Mouse (Mus musculus): ENCODE measurements around the gene Rnf10. TPM values are rescaled to one million over a fixed set of nuclear protein-coding genes. Genes with fewer than 3 reads are reported as not detected.

Rnf10 gene
- polyA plus RNA-seq, 1 experiment from 2014 or later: 64.9 TPM

- H3K9ac ChIP-seq (ENCODE audit: low read depth, low read length): no peak overlapping the region
- no peak overlapping the region for H3K27ac ChIP-seq (ENCODE audit: low read depth, low read length)
- H3K27me3 ChIP-seq (replicated peaks; ENCODE audit: control insufficient read depth, insufficient read depth, low read length): no peaks in the 10 kb centered on the region
- H3K36me3 ChIP-seq (ENCODE audit: control insufficient read depth, insufficient read depth): peaks cover 10% of the 10 kb centered on the region; the same call in 1 of the 2 replicates
- ATAC-seq: no peak
- H3K4me3 ChIP-seq (ENCODE audit: low read depth, low read length): no peak overlapping the region
- TF ChIP-seq CTCF (IDR thresholded peaks at IDR 0.05; ENCODE audit: low read depth): no peak
- H3K4me2 ChIP-seq (replicated peaks; ENCODE audit: low read depth): no peak overlapping the region
- WGBS: 88% methylated on average over 5 of the region's 5 CpGs
- H3K4me1 ChIP-seq (replicated peaks; ENCODE audit: control insufficient read depth, insufficient read depth, low read length): 0 out of 2 replicates have a peak, but pooled peaks cover 6% of the 10 kb centered on the region
- no peaks in the 10 kb centered on the region for H3K9me3 ChIP-seq (ENCODE audit: control insufficient read depth)
These were observed 6.4 kb downstream of the Rnf10 start for GRCm38 (mm10) chr5:115266340-115266739.

- WGBS: 69% methylated on average over 14 of the region's 14 CpGs
- TF ChIP-seq CTCF (IDR thresholded peaks at IDR 0.05; ENCODE audit: low read depth): no peak
- no peaks in the 10 kb centered on the region for H3K27me3 ChIP-seq (replicated peaks; ENCODE audit: control insufficient read depth, insufficient read depth, low read length)
- no peak for ATAC-seq
- peaks cover 34% of the 10 kb centered on the region for H3K36me3 ChIP-seq (ENCODE audit: control insufficient read depth, insufficient read depth)
- no peak overlapping the region for H3K4me3 ChIP-seq (ENCODE audit: low read depth, low read length)
- H3K9me3 ChIP-seq (ENCODE audit: control insufficient read depth): no peaks in the 10 kb centered on the region
- H3K9ac ChIP-seq (ENCODE audit: low read depth, low read length): no peak overlapping the region
- H3K27ac ChIP-seq (ENCODE audit: low read depth, low read length): no peak overlapping the region
- H3K4me2 ChIP-seq (replicated peaks; ENCODE audit: low read depth): no peak overlapping the region
- no peaks in the 10 kb centered on the region for H3K4me1 ChIP-seq (replicated peaks; ENCODE audit: control insufficient read depth, insufficient read depth, low read length)
These were observed 10.0 kb downstream of the Rnf10 start for GRCm38 (mm10) chr5:115262502-115263291.

GRCm38 (mm10) chr5:115261880-115262279 lies 10.8 kb downstream of the Rnf10 start:
- ATAC-seq: no peak
- H3K36me3 ChIP-seq (ENCODE audit: control insufficient read depth, insufficient read depth): peaks cover 42% of the 10 kb centered on the region
- H3K9ac ChIP-seq (ENCODE audit: low read depth, low read length): no peak overlapping the region
- WGBS: 33% methylated on average over 1 of the region's 1 CpGs
- H3K4me3 ChIP-seq (ENCODE audit: low read depth, low read length): no peak overlapping the region
- H3K27me3 ChIP-seq (replicated peaks; ENCODE audit: control insufficient read depth, insufficient read depth, low read length): no peaks in the 10 kb centered on the region
- no peaks in the 10 kb centered on the region for H3K9me3 ChIP-seq (ENCODE audit: control insufficient read depth)
- H3K27ac ChIP-seq (ENCODE audit: low read depth, low read length): no peak overlapping the region
- no peaks in the 10 kb centered on the region for H3K4me1 ChIP-seq (replicated peaks; ENCODE audit: control insufficient read depth, insufficient read depth, low read length)
- no peak for TF ChIP-seq CTCF (IDR thresholded peaks at IDR 0.05; ENCODE audit: low read depth)
- H3K4me2 ChIP-seq (replicated peaks; ENCODE audit: low read depth): no peak overlapping the region

GRCm38 (mm10) chr5:115261141-115261540 lies 11.6 kb downstream of the Rnf10 start:
- 87% methylated on average over 8 of the region's 8 CpGs for WGBS
- Histone ChIP-seq H3K27ac (ENCODE audit: low read depth, low read length) (no peak overlapping the region), H3K9me3 (ENCODE audit: control insufficient read depth) (no peaks in the 10 kb centered on the region), H3K4me1 (replicated peaks; ENCODE audit: control insufficient read depth, insufficient read depth, low read length) (no peaks in the 10 kb centered on the region), H3K4me3 (ENCODE audit: low read depth, low read length) (no peak overlapping the region), H3K27me3 (replicated peaks; ENCODE audit: control insufficient read depth, insufficient read depth, low read length) (no peaks in the 10 kb centered on the region), H3K36me3 (ENCODE audit: control insufficient read depth, insufficient read depth) (peaks cover 45% of the 10 kb centered on the region), H3K9ac (ENCODE audit: low read depth, low read length) (no peak overlapping the region), H3K4me2 (replicated peaks; ENCODE audit: low read depth) (no peak overlapping the region)
- no peak for TF ChIP-seq CTCF (IDR thresholded peaks at IDR 0.05; ENCODE audit: low read depth)
- ATAC-seq: no peak

GRCm38 (mm10) chr5:115260356-115260755 lies 12.3 kb downstream of the Rnf10 start:
- no peaks in the 10 kb centered on the region for H3K9me3 ChIP-seq (ENCODE audit: control insufficient read depth)
- H3K36me3 ChIP-seq (ENCODE audit: control insufficient read depth, insufficient read depth): peaks cover 50% of the 10 kb centered on the region
- no peak overlapping the region for H3K4me3 ChIP-seq (ENCODE audit: low read depth, low read length)
- no peak for TF ChIP-seq CTCF (IDR thresholded peaks at IDR 0.05; ENCODE audit: low read depth)
- no peak overlapping the region for H3K9ac ChIP-seq (ENCODE audit: low read depth, low read length)
- H3K4me1 ChIP-seq (replicated peaks; ENCODE audit: control insufficient read depth, insufficient read depth, low read length): no peaks in the 10 kb centered on the region
- H3K27ac ChIP-seq (ENCODE audit: low read depth, low read length): no peak overlapping the region
- 74% methylated on average over 6 of the region's 6 CpGs for WGBS
- H3K4me2 ChIP-seq (replicated peaks; ENCODE audit: low read depth): no peak overlapping the region
- no peaks in the 10 kb centered on the region for H3K27me3 ChIP-seq (replicated peaks; ENCODE audit: control insufficient read depth, insufficient read depth, low read length)
- ATAC-seq: no peak

GRCm38 (mm10) chr5:115256909-115257546 lies 15.7 kb downstream of the Rnf10 start:
- Histone ChIP-seq H3K4me2 (replicated peaks; ENCODE audit: low read depth) (no peak overlapping the region), H3K4me1 (replicated peaks; ENCODE audit: control insufficient read depth, insufficient read depth, low read length) (no peaks in the 10 kb centered on the region), H3K4me3 (ENCODE audit: low read depth, low read length) (no peak overlapping the region), H3K27ac (ENCODE audit: low read depth, low read length) (peak overlapping the region; percentile 15; the same call in 1 of the 2 replicates), H3K9ac (ENCODE audit: low read depth, low read length) (no peak overlapping the region), H3K9me3 (ENCODE audit: control insufficient read depth) (no peaks in the 10 kb centered on the region), H3K36me3 (ENCODE audit: control insufficient read depth, insufficient read depth) (peaks cover 54% of the 10 kb centered on the region), H3K27me3 (replicated peaks; ENCODE audit: control insufficient read depth, insufficient read depth, low read length) (no peaks in the 10 kb centered on the region)
- ATAC-seq: peak; percentile 31; the same call in 1 of the 2 replicates
- WGBS: 62% methylated on average over 10 of the region's 10 CpGs
- TF ChIP-seq CTCF (IDR thresholded peaks at IDR 0.05; ENCODE audit: low read depth): no peak
